Mouse (Mus musculus) lung, embryonic 14.5 days (tissue): ENCODE measurements around the gene Tspan9. TPM values are rescaled to one million over a fixed set of nuclear protein-coding genes. Genes with fewer than 3 reads are reported as not detected.

ENCODE experiments used
- ATAC-seq: fragments of 200-750 bp; cut with Nextera tagmentation; 2 replicates; pipeline ENCODE4 v1.8.0; 2017; ENCODE audit warnings: mild to moderate bottlenecking, moderate TSS enrichment, moderate library complexity; ENCODE audit not compliant: insufficient read depth
- DNase-seq: peaks from one replicate; pipeline ENCODE4 v3.0.0-alpha.2; 2015
- H3K27ac ChIP-seq: fragments of 300-500 bp; sonication (generic); 2 replicates; pipeline ENCODE4 v1.5.1; 2014; ENCODE audit warnings: low read depth, mild to moderate bottlenecking, moderate library complexity
- H3K27me3 ChIP-seq: fragments of 300-500 bp; sonication (generic); 2 replicates; pipeline ENCODE4 v1.6.1; 2014; ENCODE audit warnings: low read length, control low read depth; ENCODE audit not compliant: insufficient read depth
- H3K36me3 ChIP-seq: fragments of 300-500 bp; sonication (generic); 2 replicates; pipeline ENCODE4 v1.6.1; 2014; ENCODE audit warnings: control low read depth; ENCODE audit not compliant: insufficient read depth
- H3K4me1 ChIP-seq: fragments of 300-500 bp; sonication (generic); 2 replicates; pipeline ENCODE4 v1.6.1; 2014; ENCODE audit warnings: antibody characterized with exemption, control low read depth; ENCODE audit not compliant: insufficient read depth
- H3K4me2 ChIP-seq: fragments of 300-500 bp; sonication (generic); 2 replicates; pipeline ENCODE4 v1.6.1; 2014; ENCODE audit warnings: mild to moderate bottlenecking
- H3K4me3 ChIP-seq: fragments of 300-500 bp; sonication (generic); 2 replicates; pipeline ENCODE4 v1.5.1; 2014; ENCODE audit warnings: low read depth, low read length
- H3K9ac ChIP-seq: fragments of 300-500 bp; sonication (generic); 2 replicates; pipeline ENCODE4 v1.6.1; 2014
- H3K9me3 ChIP-seq: fragments of 300-500 bp; sonication (generic); 2 replicates; pipeline ENCODE4 v1.6.1; 2016; ENCODE audit warnings: low read depth, low read length, control low read depth
- CTCF ChIP-seq: IDR thresholded peaks from 2 replicates; pipeline ENCODE4 v1.5.1; 2016; ENCODE audit warnings: antibody characterized with exemption, low read depth
- WGBS: fragments of 180-500 bp; shearing (Covaris S2); extraction: QIAGEN DNeasy Blood & Tissue Kit; methylation state at CpG from one replicate; pipeline ENCODE4 v1.1.7; 2014; 5-methylcytosine and 5-hydroxymethylcytosine counted together
- polyA plus RNA-seq: library from polyadenylated mRNA; unstranded; fragments of >200 nt; fragmentation: Nextera tagmentation; extraction: Ambion mirVana; gene quantifications from 2 replicates; pipeline ENCODE4 v1.2.1, GENCODE M21; 2014

Gene Tspan9
- polyA plus RNA-seq, 1 experiment from 2014 or later, result 118 TPM

GRCm38 (mm10) chr6:128088746-128089523 is 54.5 kb downstream of the Tspan9 start:
- H3K27me3 ChIP-seq, result no peaks in the 10 kb centered on the region
- no peak overlapping the region for H3K4me2 ChIP-seq
- peak overlapping the region; percentile 12; the same call in 1 of the 2 replicates for H3K27ac ChIP-seq
- no peak for DNase-seq
- H3K36me3 ChIP-seq, result no peaks in the 10 kb centered on the region
- no peaks in the 10 kb centered on the region for H3K9me3 ChIP-seq
- no peak overlapping the region for H3K9ac ChIP-seq
- no peak; the same call in 1 of the 2 replicates for ATAC-seq
- peaks cover 16% of the 10 kb centered on the region for H3K4me1 ChIP-seq
- TF ChIP-seq CTCF, result no peak
- WGBS, result 67% methylated on average over 8 of the region's 8 CpGs
- H3K4me3 ChIP-seq, result no peak overlapping the region

GRCm38 (mm10) chr6:128085488-128086066 is 57.8 kb downstream of the Tspan9 start:
- Histone ChIP-seq H3K27ac (no peak overlapping the region), H3K4me2 (no peak overlapping the region), H3K9ac (no peak overlapping the region), H3K4me3 (no peak overlapping the region), H3K27me3 (no peaks in the 10 kb centered on the region), H3K36me3 (peaks cover 4% of the 10 kb centered on the region; the same call in 1 of the 2 replicates), H3K9me3 (no peaks in the 10 kb centered on the region), H3K4me1 (peaks cover 13% of the 10 kb centered on the region; the same call in 1 of the 2 replicates)
- no peak for ATAC-seq
- 59% methylated on average over 9 of the region's 9 CpGs for WGBS
- no peak for DNase-seq
- no peak for TF ChIP-seq CTCF

GRCm38 (mm10) chr6:128083305-128083704 is 60.1 kb downstream of the Tspan9 start:
- H3K36me3 ChIP-seq, result peaks cover 4% of the 10 kb centered on the region; the same call in 1 of the 2 replicates
- TF ChIP-seq CTCF, result no peak
- H3K9ac ChIP-seq, result no peak overlapping the region
- H3K9me3 ChIP-seq, result no peaks in the 10 kb centered on the region
- H3K4me2 ChIP-seq, result no peak overlapping the region
- peaks cover 22% of the 10 kb centered on the region for H3K4me1 ChIP-seq
- no peak overlapping the region for H3K4me3 ChIP-seq
- no peak overlapping the region for H3K27ac ChIP-seq
- no peak for DNase-seq
- no peaks in the 10 kb centered on the region for H3K27me3 ChIP-seq
- WGBS, result 70% methylated on average over 11 of the region's 11 CpGs
- ATAC-seq, result no peak

- Histone ChIP-seq H3K4me1 (peaks cover 28% of the 10 kb centered on the region), H3K4me2 (no peak overlapping the region), H3K9ac (no peak overlapping the region), H3K27me3 (no peaks in the 10 kb centered on the region), H3K4me3 (no peak overlapping the region), H3K9me3 (no peaks in the 10 kb centered on the region), H3K27ac (no peak overlapping the region), H3K36me3 (peaks cover 4% of the 10 kb centered on the region; the same call in 1 of the 2 replicates)
- TF ChIP-seq CTCF, result no peak
- WGBS, result 85% methylated on average over 5 of the region's 5 CpGs
- ATAC-seq (no peak), DNase-seq (no peak)
Measured at GRCm38 (mm10) chr6:128081781-128082180, 61.6 kb downstream of the Tspan9 start.

- ATAC-seq (no peak), DNase-seq (no peak)
- TF ChIP-seq CTCF, result no peak
- H3K9ac ChIP-seq, result no peak overlapping the region
- H3K36me3 ChIP-seq, result peaks cover 8% of the 10 kb centered on the region; the same call in 1 of the 2 replicates
- H3K9me3 ChIP-seq, result no peaks in the 10 kb centered on the region
- H3K4me1 ChIP-seq, result peaks cover 33% of the 10 kb centered on the region
- H3K4me3 ChIP-seq, result no peak overlapping the region
- 84% methylated on average over 8 of the region's 8 CpGs for WGBS
- H3K27ac ChIP-seq, result no peak overlapping the region
- H3K4me2 ChIP-seq, result no peak overlapping the region
- no peaks in the 10 kb centered on the region for H3K27me3 ChIP-seq
Measured at GRCm38 (mm10) chr6:128081293-128081692, 62.1 kb downstream of the Tspan9 start.

- no peak overlapping the region for H3K4me2 ChIP-seq
Measured at GRCm38 (mm10) chr6:128079576-128080224, 63.7 kb downstream of the Tspan9 start.

More at GRCm38 (mm10) chr6:128079576-128080224, 63.7 kb downstream of the Tspan9 start:
- Histone ChIP-seq H3K4me1 (peaks cover 43% of the 10 kb centered on the region), H3K36me3 (peaks cover 9% of the 10 kb centered on the region; the same call in 1 of the 2 replicates), H3K9me3 (no peaks in the 10 kb centered on the region), H3K27ac (peak overlapping the region; percentile 50; the same call in 1 of the 2 replicates), H3K4me3 (no peak overlapping the region), H3K9ac (no peak overlapping the region), H3K27me3 (no peaks in the 10 kb centered on the region)
- 0 out of 2 replicates have a peak, but pooled peaks have one; percentile 8 for TF ChIP-seq CTCF
- DNase-seq (peak; percentile 79), ATAC-seq (peak; percentile 52)
- 35% methylated on average over 9 of the region's 9 CpGs for WGBS
